ENCODE assay signal across 8 mouse cellular contexts in the genomic region with DNA sequence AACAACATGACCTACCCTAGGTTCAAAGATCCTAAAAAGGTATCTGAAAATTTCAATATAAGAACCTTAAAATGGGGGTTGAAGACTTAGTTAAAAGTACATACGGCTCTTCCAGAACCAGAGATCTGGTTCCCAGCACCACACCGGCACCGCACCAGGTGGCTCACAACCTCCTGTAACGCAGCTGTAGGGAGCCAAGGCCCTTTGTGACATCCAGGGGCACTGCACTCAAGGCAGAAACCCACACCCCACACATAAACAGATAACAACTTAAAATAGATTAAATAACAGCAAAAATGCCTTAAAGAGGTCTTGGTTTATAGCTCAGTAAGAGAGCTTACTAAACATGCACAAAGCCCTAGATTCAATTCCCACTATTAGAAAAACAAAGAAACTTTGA. TPM values are rescaled to one million over a fixed set of nuclear protein-coding genes. Genes with fewer than 3 reads are reported as not detected.
DNase-seq lines count a peak whose midpoint lies in the region; ATAC-seq and TF ChIP-seq lines count a peak whose summit lies in the region.

No protein-coding gene starts in this region.

- no peak for DNase-seq in liver, embryonic 11.5 days (ENCODE audit: low spot score)
- no peak for DNase-seq in liver
- no peak for DNase-seq in midbrain, postnatal 0 days (ENCODE audit: low spot score)
- no peak for DNase-seq in left cerebral cortex, postnatal 4 days
- DNase-seq in ovary, adult 18-20 months (ENCODE audit: low spot score), result no peak
- DNase-seq in gastrocnemius, postnatal 10 days, result no peak

- intact Hi-C loops in left cerebral cortex, postnatal 4 days (cut with DNase I), result loop anchor here (10.0 kb wide), 1 partner anchor 65 kb away; a partner anchor contains a TSS

- TF ChIP-seq CTCF in midbrain, postnatal 0 days (IDR thresholded peaks at IDR 0.05), result no peak

- H3K4me2 ChIP-seq in liver, embryonic 11.5 days, result peak overlapping the region; percentile 73
- H3K4me2 ChIP-seq in hindbrain, embryonic 15.5 days, result peak overlapping the region; percentile 95
- H3K4me2 ChIP-seq in midbrain, postnatal 0 days (ENCODE audit: low read depth, low read length, poor library complexity, severe bottlenecking), result peak overlapping the region; percentile 87

- H3K4me1 ChIP-seq in liver, embryonic 11.5 days (replicated peaks; ENCODE audit: control insufficient read depth, insufficient read depth, low read length), result peaks cover 6% of the 10 kb centered on the region
- peaks cover 9% of the 10 kb centered on the region; the same call in 1 of the 2 replicates for H3K4me1 ChIP-seq in brown adipose tissue, adult 24 weeks (ENCODE audit: control insufficient read depth, insufficient read depth, insufficient read length, low read length)
- H3K4me1 ChIP-seq in hindbrain, embryonic 15.5 days (replicated peaks), result peaks cover 34% of the 10 kb centered on the region
- H3K4me1 ChIP-seq in midbrain, postnatal 0 days (ENCODE audit: insufficient read depth, low read length), result peaks cover 17% of the 10 kb centered on the region

- peak overlapping the region; percentile 47 for H3K4me3 ChIP-seq in liver, embryonic 11.5 days (ENCODE audit: low read depth, low read length)
- H3K4me3 ChIP-seq in brown adipose tissue, adult 24 weeks (ENCODE audit: insufficient read depth, low read depth, low read length), result peak overlapping the region; percentile 28; the same call in 1 of the 2 replicates
- peak overlapping the region; percentile 49 for H3K4me3 ChIP-seq in hindbrain, embryonic 15.5 days
- H3K4me3 ChIP-seq in midbrain, postnatal 0 days (ENCODE audit: low read depth, low read length), result peak overlapping the region; percentile 70

- no peak overlapping the region for H3K27ac ChIP-seq in liver, embryonic 11.5 days (ENCODE audit: low read depth, low read length)
- H3K27ac ChIP-seq in brown adipose tissue, adult 24 weeks (replicated peaks; ENCODE audit: low read depth, low read length), result no peak overlapping the region
- H3K27ac ChIP-seq in hindbrain, embryonic 15.5 days (replicated peaks), result no peak overlapping the region
- H3K27ac ChIP-seq in midbrain, postnatal 0 days (ENCODE audit: low read depth, low read length), result no peak overlapping the region

- 29% methylated on average over 4 of the region's 4 CpGs for WGBS in liver, embryonic 11.5 days
- 6% methylated on average over 4 of the region's 4 CpGs for WGBS in hindbrain, embryonic 15.5 days
- 10% methylated on average over 4 of the region's 4 CpGs for WGBS in midbrain, postnatal 0 days

- no peak for ATAC-seq in liver, embryonic 11.5 days (replicated peaks; ENCODE audit: low FRiP score)
- no peak for ATAC-seq in hindbrain, embryonic 15.5 days (ENCODE audit: low FRiP score, low read depth)
- no peak for ATAC-seq in midbrain, postnatal 0 days (ENCODE audit: low FRiP score)

- H3K9me3 ChIP-seq in liver, embryonic 11.5 days (ENCODE audit: control insufficient read depth, low read length), result no peaks in the 10 kb centered on the region
- no peaks in the 10 kb centered on the region for H3K9me3 ChIP-seq in hindbrain, embryonic 15.5 days
- H3K9me3 ChIP-seq in midbrain, postnatal 0 days (ENCODE audit: low read length), result no peaks in the 10 kb centered on the region

- H3K9ac ChIP-seq in liver, embryonic 11.5 days (ENCODE audit: low read depth, low read length), result no peak overlapping the region
- peak overlapping the region; percentile 47; the same call in 1 of the 2 replicates for H3K9ac ChIP-seq in hindbrain, embryonic 15.5 days
- H3K9ac ChIP-seq in midbrain, postnatal 0 days (replicated peaks; ENCODE audit: low read length, poor library complexity, severe bottlenecking), result peak overlapping the region; percentile 44; the same call in 1 of the 2 replicates

- H3K27me3 ChIP-seq in liver, embryonic 11.5 days (replicated peaks; ENCODE audit: control insufficient read depth, insufficient read depth, low read length), result no peaks in the 10 kb centered on the region
- no peaks in the 10 kb centered on the region for H3K27me3 ChIP-seq in hindbrain, embryonic 15.5 days
- no peaks in the 10 kb centered on the region for H3K27me3 ChIP-seq in midbrain, postnatal 0 days (ENCODE audit: insufficient read depth, low read length)

- no peaks in the 10 kb centered on the region; the same call in 1 of the 2 replicates for H3K36me3 ChIP-seq in liver, embryonic 11.5 days (ENCODE audit: control insufficient read depth, insufficient read depth, low read length)
- H3K36me3 ChIP-seq in hindbrain, embryonic 15.5 days, result peaks cover 16% of the 10 kb centered on the region
- H3K36me3 ChIP-seq in midbrain, postnatal 0 days (ENCODE audit: insufficient read depth, low read length), result peaks cover 5% of the 10 kb centered on the region

RNA-seq across cellular contexts. Expression of a gene that starts 1.3 kb away (rescaled TPM):
- 49.2 TPM in 2 replicates for polyA plus RNA-seq in liver, embryonic 11.5 days (2014; fragmentation: Nextera tagmentation; extraction: Ambion mirVana)
- 11.8 and 14.7 TPM in 2 replicates for polyA plus RNA-seq in brown adipose tissue, adult 24 weeks (2012; ENCODE audit: insufficient read depth, insufficient read length, missing spikeins)
- 93.9 and 99.2 TPM in 2 replicates for polyA plus RNA-seq in hindbrain, embryonic 15.5 days (2015; fragmentation: Nextera tagmentation; extraction: Ambion mirVana)
- 96.3 and 124 TPM in 2 replicates for total RNA-seq in midbrain, postnatal 0 days (2014; rRNA removed)
- polyA plus RNA-seq in midbrain, postnatal 0 days (2015; fragmentation: Nextera tagmentation; extraction: Ambion mirVana), result 48.5 and 54.8 TPM in 2 replicates
- 100 to 1,000 TPM in 1 of 2 experiments, 10 to 100 TPM in 1; 97.4 to 105 TPM for total RNA-seq in left cerebral cortex, postnatal 4 days (2021)
- 10 to 100 TPM; 31.4 to 39.3 TPM for total RNA-seq in gastrocnemius, postnatal 10 days (2021)

RNA-seq across cellular contexts. Expression of a gene that starts 27.4 kb away (rescaled TPM):
- 14.9 and 15.3 TPM in 2 replicates for polyA plus RNA-seq in liver, embryonic 11.5 days (2014; fragmentation: Nextera tagmentation; extraction: Ambion mirVana)
- polyA plus RNA-seq in brown adipose tissue, adult 24 weeks (2012; ENCODE audit: insufficient read depth, insufficient read length, missing spikeins), result 8.0 and 8.5 TPM in 2 replicates
- polyA plus RNA-seq in hindbrain, embryonic 15.5 days (2015; fragmentation: Nextera tagmentation; extraction: Ambion mirVana), result 29.0 and 31.3 TPM in 2 replicates
- 33.5 and 62.2 TPM in 2 replicates for total RNA-seq in midbrain, postnatal 0 days (2014; rRNA removed)
- polyA plus RNA-seq in midbrain, postnatal 0 days (2015; fragmentation: Nextera tagmentation; extraction: Ambion mirVana), result 20.8 and 23.4 TPM in 2 replicates
- 10 to 100 TPM; 35.1 to 40.5 TPM for total RNA-seq in left cerebral cortex, postnatal 4 days (2021)
- total RNA-seq in gastrocnemius, postnatal 10 days (2021), result 10 to 100 TPM in 1 of 2 experiments, 1 to 10 TPM in 1; 9.8 to 12.5 TPM

RNA-seq across cellular contexts. Expression of a gene that starts 60.0 kb away (rescaled TPM):
- polyA plus RNA-seq in liver, embryonic 11.5 days (2014; fragmentation: Nextera tagmentation; extraction: Ambion mirVana), result 15.1 and 16.4 TPM in 2 replicates
- polyA plus RNA-seq in brown adipose tissue, adult 24 weeks (2012; ENCODE audit: insufficient read depth, insufficient read length, missing spikeins), result 4.0 and 4.2 TPM in 2 replicates
- 13.3 and 16.1 TPM in 2 replicates for polyA plus RNA-seq in hindbrain, embryonic 15.5 days (2015; fragmentation: Nextera tagmentation; extraction: Ambion mirVana)
- total RNA-seq in midbrain, postnatal 0 days (2014; rRNA removed), result 20.5 and 31.2 TPM in 2 replicates
- polyA plus RNA-seq in midbrain, postnatal 0 days (2015; fragmentation: Nextera tagmentation; extraction: Ambion mirVana), result 7.6 and 9.3 TPM in 2 replicates
- total RNA-seq in left cerebral cortex, postnatal 4 days (2021), result 10 to 100 TPM; 41.9 to 42.3 TPM
- total RNA-seq in gastrocnemius, postnatal 10 days (2021), result 10 to 100 TPM; 12.0 to 14.7 TPM
